Mouse (Mus musculus) midbrain, embryonic 10.5 days (tissue): ENCODE measurements around the gene 1700020N01Rik. TPM values are rescaled to one million over a fixed set of nuclear protein-coding genes. Genes with fewer than 3 reads are reported as not detected.

Source experiments
- DNase-seq: peaks from one replicate; pipeline ENCODE4 v3.0.0-alpha.2; 2017; ENCODE audit warnings: low spot score
- H3K27ac ChIP-seq: fragments of 300-500 bp; sonication (generic); replicated peaks from 2 replicates; pipeline ENCODE4 v1.5.1; 2016; ENCODE audit warnings: mild to moderate bottlenecking
- H3K27me3 ChIP-seq: fragments of 300-500 bp; sonication (generic); 2 replicates; pipeline ENCODE4 v1.6.1; 2016; ENCODE audit warnings: low read depth, mild to moderate bottlenecking; ENCODE audit not compliant: poor library complexity, severe bottlenecking
- H3K36me3 ChIP-seq: fragments of 300-500 bp; sonication (generic); 2 replicates; pipeline ENCODE4 v1.6.1; 2016; ENCODE audit warnings: mild to moderate bottlenecking, moderate library complexity
- H3K4me1 ChIP-seq: fragments of 300-500 bp; sonication (generic); 2 replicates; pipeline ENCODE4 v1.6.1; 2016
- H3K4me3 ChIP-seq: fragments of 300-500 bp; sonication (generic); 2 replicates; pipeline ENCODE4 v1.5.1; 2016; ENCODE audit warnings: mild to moderate bottlenecking, moderate library complexity
- H3K9me3 ChIP-seq: fragments of 300-500 bp; sonication (generic); replicated peaks from 2 replicates; pipeline ENCODE4 v1.6.1; 2016; ENCODE audit warnings: mild to moderate bottlenecking
- WGBS: fragments of 180-500 bp; shearing (Covaris S2); methylation state at CpG from one replicate; pipeline ENCODE4 v1.1.7; 2016; 5-methylcytosine and 5-hydroxymethylcytosine counted together
- polyA plus RNA-seq: library from polyadenylated mRNA; unstranded; fragments of >200 nt; fragmentation: Nextera tagmentation; extraction: Ambion mirVana; gene quantifications from 2 replicates; pipeline ENCODE4 v1.2.1, GENCODE M21; 2016

1700020N01Rik gene
- polyA plus RNA-seq, result not detected in 2 replicates

GRCm38 (mm10) chr10:21592896-21593380, at the start of gene 1700020N01Rik:
Gene 1700020N01Rik, plus strand, starts transcription at chr10:21593145.
- Histone ChIP-seq H3K36me3 (no peaks in the 10 kb centered on the region), H3K27ac (no peak within 1 kb of the TSS), H3K4me1 (no peaks in the 10 kb centered on the region), H3K9me3 (no peaks in the 10 kb centered on the region), H3K27me3 (no peaks in the 10 kb centered on the region), H3K4me3 (no peak within 1 kb of the TSS)
- WGBS, result 96% methylated on average over 22 of the region's 22 CpGs
- no peak for DNase-seq

GRCm38 (mm10) chr10:21543576-21544278, 49.2 kb upstream of the 1700020N01Rik start:
- H3K27ac ChIP-seq, result no peak overlapping the region
- H3K36me3 ChIP-seq, result no peaks in the 10 kb centered on the region
- 75% methylated on average over 3 of the region's 3 CpGs for whole genome bisulfite sequencing
- no peaks in the 10 kb centered on the region for H3K27me3 ChIP-seq
- H3K4me3 ChIP-seq, result no peak overlapping the region
- no peaks in the 10 kb centered on the region for H3K9me3 ChIP-seq
- no peak for DNase-seq
- peaks cover 12% of the 10 kb centered on the region; the same call in 1 of the 2 replicates for H3K4me1 ChIP-seq

- Histone ChIP-seq H3K27ac (no peak overlapping the region), H3K4me1 (peaks cover 16% of the 10 kb centered on the region; the same call in 1 of the 2 replicates), H3K36me3 (no peaks in the 10 kb centered on the region), H3K27me3 (no peaks in the 10 kb centered on the region), H3K9me3 (no peaks in the 10 kb centered on the region), H3K4me3 (no peak overlapping the region)
- WGBS, result 92% methylated on average over 4 of the region's 4 CpGs
- DNase-seq, result no peak
These were observed 48.2 kb upstream of the 1700020N01Rik start for GRCm38 (mm10) chr10:21544721-21545120.

- peaks cover 16% of the 10 kb centered on the region; the same call in 1 of the 2 replicates for H3K4me1 ChIP-seq
These were observed 47.5 kb upstream of the 1700020N01Rik start for GRCm38 (mm10) chr10:21545446-21545845.

GRCm38 (mm10) chr10:21548871-21549505, 44.0 kb upstream of the 1700020N01Rik start:
- no peak for DNase-seq
- Histone ChIP-seq H3K27ac (no peak overlapping the region), H3K9me3 (no peaks in the 10 kb centered on the region), H3K27me3 (no peaks in the 10 kb centered on the region), H3K4me3 (no peak overlapping the region), H3K4me1 (peaks cover 16% of the 10 kb centered on the region; the same call in 1 of the 2 replicates), H3K36me3 (no peaks in the 10 kb centered on the region)
- 82% methylated on average over 9 of the region's 9 CpGs for WGBS

More at GRCm38 (mm10) chr10:21545446-21545845, 47.5 kb upstream of the 1700020N01Rik start:
- Histone ChIP-seq H3K4me3 (no peak overlapping the region), H3K27me3 (no peaks in the 10 kb centered on the region), H3K9me3 (no peaks in the 10 kb centered on the region), H3K27ac (no peak overlapping the region), H3K36me3 (no peaks in the 10 kb centered on the region)
- 57% methylated on average over 6 of the region's 6 CpGs for WGBS
- no peak for DNase-seq

GRCm38 (mm10) chr10:21552967-21553682, 39.8 kb upstream of the 1700020N01Rik start:
- Histone ChIP-seq H3K4me1 (peaks cover 9% of the 10 kb centered on the region; the same call in 1 of the 2 replicates), H3K36me3 (no peaks in the 10 kb centered on the region), H3K27ac (no peak overlapping the region), H3K4me3 (no peak overlapping the region), H3K27me3 (no peaks in the 10 kb centered on the region), H3K9me3 (no peaks in the 10 kb centered on the region)
- WGBS, result 89% methylated on average over 8 of the region's 8 CpGs
- no peak for DNase-seq

GRCm38 (mm10) chr10:21553683-21554035, 39.3 kb upstream of the 1700020N01Rik start:
- 95% methylated on average over 4 of the region's 4 CpGs for WGBS
- Histone ChIP-seq H3K9me3 (no peaks in the 10 kb centered on the region), H3K4me1 (peaks cover 5% of the 10 kb centered on the region; the same call in 1 of the 2 replicates), H3K27ac (no peak overlapping the region), H3K27me3 (no peaks in the 10 kb centered on the region), H3K4me3 (no peak overlapping the region), H3K36me3 (no peaks in the 10 kb centered on the region)
- no peak for DNase-seq

GRCm38 (mm10) chr10:21554896-21555580, 37.9 kb upstream of the 1700020N01Rik start:
- Histone ChIP-seq H3K4me1 (no peaks in the 10 kb centered on the region), H3K9me3 (no peaks in the 10 kb centered on the region), H3K36me3 (no peaks in the 10 kb centered on the region), H3K4me3 (no peak overlapping the region), H3K27me3 (no peaks in the 10 kb centered on the region), H3K27ac (no peak overlapping the region)
- DNase-seq, result no peak
- 85% methylated on average over 11 of the region's 11 CpGs for WGBS

GRCm38 (mm10) chr10:21559769-21560168, 33.2 kb upstream of the 1700020N01Rik start:
- WGBS, result 89% methylated on average over 15 of the region's 15 CpGs

GRCm38 (mm10) chr10:21561181-21561580, 31.8 kb upstream of the 1700020N01Rik start:
- no peak overlapping the region for H3K27ac ChIP-seq

More at GRCm38 (mm10) chr10:21559769-21560168, 33.2 kb upstream of the 1700020N01Rik start:
- DNase-seq, result no peak
- no peaks in the 10 kb centered on the region for H3K4me1 ChIP-seq
- no peak overlapping the region for H3K4me3 ChIP-seq
- no peaks in the 10 kb centered on the region for H3K36me3 ChIP-seq
- no peak overlapping the region for H3K27ac ChIP-seq
- H3K9me3 ChIP-seq, result no peaks in the 10 kb centered on the region
- H3K27me3 ChIP-seq, result no peaks in the 10 kb centered on the region

GRCm38 (mm10) chr10:21563446-21563845, 29.5 kb upstream of the 1700020N01Rik start:
- Histone ChIP-seq H3K27me3 (no peaks in the 10 kb centered on the region), H3K27ac (no peak overlapping the region), H3K4me1 (no peaks in the 10 kb centered on the region), H3K4me3 (no peak overlapping the region), H3K9me3 (no peaks in the 10 kb centered on the region), H3K36me3 (no peaks in the 10 kb centered on the region)
- DNase-seq, result no peak
- 93% methylated on average over 2 of the region's 2 CpGs for WGBS

More at GRCm38 (mm10) chr10:21561181-21561580, 31.8 kb upstream of the 1700020N01Rik start:
- H3K36me3 ChIP-seq, result no peaks in the 10 kb centered on the region
- DNase-seq, result no peak
- WGBS, result 88% methylated on average over 1 of the region's 1 CpGs
- H3K4me3 ChIP-seq, result no peak overlapping the region
- H3K4me1 ChIP-seq, result no peaks in the 10 kb centered on the region
- H3K9me3 ChIP-seq, result no peaks in the 10 kb centered on the region
- H3K27me3 ChIP-seq, result no peaks in the 10 kb centered on the region

GRCm38 (mm10) chr10:21564189-21564588, 28.8 kb upstream of the 1700020N01Rik start:
- 93% methylated on average over 5 of the region's 5 CpGs for WGBS
- no peak overlapping the region for H3K27ac ChIP-seq
- no peak overlapping the region for H3K4me3 ChIP-seq
- no peak for DNase-seq
- H3K9me3 ChIP-seq, result no peaks in the 10 kb centered on the region
- no peaks in the 10 kb centered on the region for H3K4me1 ChIP-seq
- H3K27me3 ChIP-seq, result no peaks in the 10 kb centered on the region
- no peaks in the 10 kb centered on the region for H3K36me3 ChIP-seq
